Mouse (Mus musculus) myocyte (in vitro differentiated cells): ENCODE results near the gene Cenpu.

Experiments
- POLR2A ChIP-seq: IDR thresholded peaks from one replicate; pipeline ENCODE4 v1.6.1; 2011; ENCODE audit warnings: low read depth, mild to moderate bottlenecking, control low read depth, moderate library complexity; ENCODE audit not compliant: insufficient read length
- TCF12 ChIP-seq: IDR thresholded peaks from one replicate; pipeline ENCODE4 v1.6.1; 2011; ENCODE audit warnings: mild to moderate bottlenecking, control low read depth; ENCODE audit not compliant: poor library complexity, insufficient read depth, severe bottlenecking

- TF ChIP-seq POLR2A (no peak), TCF12 (no peak)
Observed at GRCm38 (mm10) chr8:46539701-46540100, 12.1 kb upstream of the Cenpu start.
